27 mouse cellular contexts compared by ENCODE assay signal in the genomic region with DNA sequence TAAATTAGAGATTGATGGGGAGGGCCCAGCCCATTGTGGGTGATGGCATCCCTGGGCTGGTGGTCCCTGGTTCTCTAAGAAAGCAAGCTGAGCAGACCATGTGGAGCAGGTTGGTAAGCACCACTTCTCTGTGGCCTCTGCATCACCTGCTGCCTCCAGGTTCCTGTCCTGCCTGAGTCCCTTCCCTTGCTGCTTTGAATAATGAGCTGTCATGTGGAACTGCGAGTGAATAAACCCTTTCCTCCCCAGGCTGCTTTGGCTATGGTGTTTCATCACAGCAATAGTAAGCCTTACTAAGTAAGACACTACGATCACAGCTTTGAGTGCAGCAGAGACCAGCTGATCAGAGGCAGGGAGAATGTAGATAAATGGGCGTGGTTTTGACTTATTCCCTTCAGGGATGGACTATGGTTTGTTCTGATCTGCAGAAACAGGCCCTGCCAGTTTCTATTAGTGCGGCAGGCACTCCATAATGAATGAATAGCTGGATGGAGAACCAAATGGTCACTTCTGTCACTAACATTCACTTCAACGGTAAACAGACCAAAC. TPM values are rescaled to one million over a fixed set of nuclear protein-coding genes. Genes with fewer than 3 reads are reported as not detected.
DNase-seq lines count a peak whose midpoint lies in the region; ATAC-seq lines count a peak whose summit lies in the region.
"Had no signal": no experiment of that assay in that cellular context is flagged by ENCODE, and none has a peak within 500 bp of the region (broad histone marks: within the 10 kb centered on the region; RNA-seq: fewer than 3 reads in every experiment).

No protein-coding gene starts in this region.

- no peaks in the 10 kb centered on the region for H3K9me3 ChIP-seq in hindbrain, embryonic 13.5 days
- H3K9me3 ChIP-seq in hindbrain, embryonic 11.5 days (ENCODE audit: control insufficient read depth, low read length): no peaks in the 10 kb centered on the region
- no peaks in the 10 kb centered on the region for H3K9me3 ChIP-seq in heart, embryonic 10.5 days
- H3K9me3 ChIP-seq: embryonic facial prominence, embryonic 12.5 days; forebrain, embryonic 13.5 days; G1E; hindbrain, embryonic 10.5 days; limb, embryonic 15.5 days; megakaryocyte, embryonic 14.5 days; midbrain, embryonic 15.5 days had no signal

- WGBS in hindbrain, embryonic 13.5 days: 65% methylated on average over 5 of the region's 5 CpGs
- WGBS in hindbrain, embryonic 11.5 days: 64% methylated on average over 5 of the region's 5 CpGs
- 55% methylated on average over 5 of the region's 5 CpGs for WGBS in heart, embryonic 10.5 days

- 0 out of 2 replicates have a peak, but pooled peaks cover under 1% of the 10 kb centered on the region for H3K36me3 ChIP-seq in hindbrain, embryonic 13.5 days
- no peaks in the 10 kb centered on the region for H3K36me3 ChIP-seq in hindbrain, embryonic 11.5 days (ENCODE audit: control insufficient read depth, insufficient read depth, low read length)
- no peaks in the 10 kb centered on the region for H3K36me3 ChIP-seq in heart, embryonic 10.5 days
- H3K36me3 ChIP-seq: embryonic facial prominence, embryonic 12.5 days; limb, embryonic 15.5 days; midbrain, embryonic 15.5 days had no signal

- peaks cover 7% of the 10 kb centered on the region; the same call in 1 of the 2 replicates for H3K4me1 ChIP-seq in hindbrain, embryonic 13.5 days (replicated peaks)
- H3K4me1 ChIP-seq in hindbrain, embryonic 11.5 days (replicated peaks; ENCODE audit: control insufficient read depth, insufficient read depth, low read length): no peaks in the 10 kb centered on the region
- peaks cover 12% of the 10 kb centered on the region; the same call in 1 of the 2 replicates for H3K4me1 ChIP-seq in heart, embryonic 10.5 days
- H3K4me1 ChIP-seq: embryonic facial prominence, embryonic 12.5 days; hindbrain, embryonic 10.5 days; limb, embryonic 15.5 days; megakaryocyte, embryonic 14.5 days; midbrain, embryonic 15.5 days had no signal

- no peak overlapping the region for H3K9ac ChIP-seq in hindbrain, embryonic 13.5 days
- H3K9ac ChIP-seq in hindbrain, embryonic 11.5 days (ENCODE audit: low read depth, low read length): no peak overlapping the region
- H3K9ac ChIP-seq: embryonic facial prominence, embryonic 12.5 days; forebrain, embryonic 13.5 days; limb, embryonic 15.5 days; lung, embryonic 14.5 days; midbrain, embryonic 15.5 days had no signal

- no peak for ATAC-seq in hindbrain, embryonic 13.5 days (ENCODE audit: low FRiP score)
- no peak for ATAC-seq in hindbrain, embryonic 11.5 days (ENCODE audit: low FRiP score)
- ATAC-seq in erythroblast, adult 5-6 weeks (replicated peaks; ENCODE audit: low FRiP score, poor library complexity, severe bottlenecking): peak; percentile 71; the same call in 1 of the 2 replicates
- ATAC-seq in megakaryocyte-erythroid progenitor cell, adult 5-6 weeks (replicated peaks; ENCODE audit: low FRiP score, low TSS enrichment, poor library complexity, severe bottlenecking): peak; percentile 63
- ATAC-seq: forebrain, embryonic 13.5 days; midbrain, embryonic 15.5 days had no signal

- no peaks in the 10 kb centered on the region for H3K27me3 ChIP-seq in hindbrain, embryonic 13.5 days
- H3K27me3 ChIP-seq in hindbrain, embryonic 11.5 days (ENCODE audit: control insufficient read depth, insufficient read depth, low read length): no peaks in the 10 kb centered on the region
- no peaks in the 10 kb centered on the region for H3K27me3 ChIP-seq in heart, embryonic 10.5 days (ENCODE audit: insufficient read depth, poor library complexity, severe bottlenecking)
- H3K27me3 ChIP-seq: embryonic facial prominence, embryonic 12.5 days; forebrain, embryonic 13.5 days; limb, embryonic 15.5 days; megakaryocyte, embryonic 14.5 days; midbrain, embryonic 15.5 days had no signal

- H3K4me2 ChIP-seq in hindbrain, embryonic 13.5 days: no peak overlapping the region
- no peak overlapping the region for H3K4me2 ChIP-seq in hindbrain, embryonic 11.5 days (replicated peaks; ENCODE audit: low read depth, low read length)
- H3K4me2 ChIP-seq: embryonic facial prominence, embryonic 12.5 days; forebrain, embryonic 13.5 days; limb, embryonic 15.5 days; lung, embryonic 14.5 days; midbrain, embryonic 15.5 days had no signal

- no peak overlapping the region for H3K4me3 ChIP-seq in hindbrain, embryonic 13.5 days
- no peak overlapping the region for H3K4me3 ChIP-seq in hindbrain, embryonic 11.5 days (ENCODE audit: low read depth, low read length)
- H3K4me3 ChIP-seq in heart, embryonic 10.5 days: no peak overlapping the region
- H3K4me3 ChIP-seq: embryonic facial prominence, embryonic 12.5 days; erythroblast, embryonic 14.5 days; forebrain, embryonic 13.5 days; gastrocnemius, adult 2 months; hindbrain, embryonic 10.5 days; left cerebral cortex, adult 2 months; limb, embryonic 15.5 days; megakaryocyte, embryonic 14.5 days; midbrain, embryonic 15.5 days; myocyte had no signal

- no peak for DNase-seq in hindbrain, embryonic 11.5 days (ENCODE audit: low spot score)
- peak; percentile 54 for DNase-seq in A20 (ENCODE audit: low read depth, low spot score)
- no peak for DNase-seq in heart, embryonic 10.5 days (ENCODE audit: low spot score)
- no peak for DNase-seq in heart, postnatal 36 days
- DNase-seq: adrenal gland, adult 2 months; cerebellum, adult 11-12 months; cerebellum, postnatal 10 days; gastrocnemius, adult 2 months; kidney, adult 8-10 months; kidney, postnatal 10 days; left cerebral cortex, postnatal 4 days; lung, embryonic 14.5 days; spleen, adult 18-20 months; thymus, postnatal 14 days had no signal

- peak overlapping the region; percentile 23; the same call in 1 of the 2 replicates for H3K27ac ChIP-seq in hindbrain, embryonic 13.5 days
- no peak overlapping the region for H3K27ac ChIP-seq in hindbrain, embryonic 11.5 days (ENCODE audit: low read depth, low read length)
- H3K27ac ChIP-seq in heart, embryonic 10.5 days: no peak overlapping the region
- H3K27ac ChIP-seq: embryonic facial prominence, embryonic 12.5 days; forebrain, embryonic 13.5 days; gastrocnemius, adult 2 months; hindbrain, embryonic 10.5 days; left cerebral cortex, adult 2 months; limb, embryonic 15.5 days; midbrain, embryonic 15.5 days had no signal

- intact Hi-C loops in heart, postnatal 36 days (cut with DNase I): no loop called here

RNA-seq across cellular contexts. Expression of a gene that starts 6.9 kb away (rescaled TPM):
- polyA plus RNA-seq in hindbrain, embryonic 13.5 days (2015; fragmentation: Nextera tagmentation; extraction: Ambion mirVana): 134 TPM in 2 replicates
- 141 and 145 TPM in 2 replicates for polyA plus RNA-seq in hindbrain, embryonic 11.5 days (2014; fragmentation: Nextera tagmentation; extraction: Ambion mirVana)
- 16.7 and 24.6 TPM in 2 replicates for total RNA-seq in erythroblast, adult 5-6 weeks (2015; ENCODE audit: low replicate concordance)
- total RNA-seq in erythroblast, adult 5-6 weeks (2017; ENCODE audit: low replicate concordance): 3.2 and 11.2 TPM in 2 replicates
- 53.9 and 69.9 TPM in 2 replicates for total RNA-seq in megakaryocyte-erythroid progenitor cell, adult 5-6 weeks (2014; fragmentation: Nextera tagmentation)
- total RNA-seq in megakaryocyte-erythroid progenitor cell, adult 5-6 weeks (2017): 64.6 and 71.3 TPM in 2 replicates
- polyA plus RNA-seq in heart, embryonic 10.5 days (2016; fragmentation: Nextera tagmentation; extraction: Ambion mirVana): 126 and 129 TPM in 2 replicates
- 10 to 100 TPM; 24.2 to 25.9 TPM for total RNA-seq in heart, postnatal 36 days (2021)

RNA-seq across cellular contexts. Expression of a gene that starts 48.3 kb away (rescaled TPM):
- 8.9 and 12.1 TPM in 2 replicates for polyA plus RNA-seq in hindbrain, embryonic 13.5 days (2015; fragmentation: Nextera tagmentation; extraction: Ambion mirVana)
- polyA plus RNA-seq in hindbrain, embryonic 11.5 days (2014; fragmentation: Nextera tagmentation; extraction: Ambion mirVana): 14.2 and 19.1 TPM in 2 replicates
- 27.1 and 43.1 TPM in 2 replicates for total RNA-seq in erythroblast, adult 5-6 weeks (2015; ENCODE audit: low replicate concordance)
- total RNA-seq in erythroblast, adult 5-6 weeks (2017; ENCODE audit: low replicate concordance): 12.3 and 13.0 TPM in 2 replicates
- total RNA-seq in megakaryocyte-erythroid progenitor cell, adult 5-6 weeks (2014; fragmentation: Nextera tagmentation): 60.1 and 77.7 TPM in 2 replicates
- total RNA-seq in megakaryocyte-erythroid progenitor cell, adult 5-6 weeks (2017): 32.9 and 43.0 TPM in 2 replicates
- polyA plus RNA-seq in heart, embryonic 10.5 days (2016; fragmentation: Nextera tagmentation; extraction: Ambion mirVana): 7.4 and 11.5 TPM in 2 replicates
- 10 to 100 TPM; 32.9 to 36.3 TPM for total RNA-seq in heart, postnatal 36 days (2021)

Comparison
In these comparisons a context has a peak if more than half of its experiments do, and no peak if none do; other contexts are left out.
1. ATAC-seq: peak in erythroblast, adult 5-6 weeks (single experiment) and megakaryocyte-erythroid progenitor cell, adult 5-6 weeks (single experiment); none in hindbrain, embryonic 13.5 days (single experiment) and hindbrain, embryonic 11.5 days (single experiment).